Mouse (Mus musculus) neural tube, embryonic 10.5 days (tissue): Measurements from ENCODE around the gene Dph1.

ENCODE experiments used
- DNase-seq: peaks from one replicate; pipeline ENCODE4 v3.0.0-alpha.2; 2017; ENCODE audit warnings: low spot score; ENCODE audit errors: extremely low spot score

Gene Dph1

DNA sequence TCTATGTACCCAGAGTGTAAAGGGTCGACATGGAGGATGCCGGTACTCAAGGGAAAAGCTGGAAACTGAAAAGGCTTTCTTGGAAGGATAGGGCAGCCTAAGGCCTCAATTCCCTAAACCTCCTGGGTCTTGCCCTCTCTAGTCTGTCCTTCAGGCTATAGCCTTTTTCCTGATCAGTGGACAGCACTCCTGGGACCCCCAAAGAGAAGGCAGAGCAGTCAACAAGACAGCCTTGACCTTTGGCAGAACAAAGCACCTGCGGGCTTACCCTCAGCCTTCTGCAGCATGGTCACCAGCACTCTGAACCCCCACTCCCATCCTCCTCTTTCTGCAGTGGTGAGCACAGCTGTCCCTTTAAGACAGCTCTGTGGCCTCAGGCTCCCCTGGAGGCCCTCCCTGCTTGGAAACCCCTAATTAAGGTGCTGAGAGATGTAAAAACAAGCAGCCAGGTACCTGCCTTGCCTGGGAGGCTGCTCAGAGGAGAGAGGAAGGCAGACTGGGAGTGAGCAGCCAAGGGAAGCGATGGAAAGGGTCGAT, at the start of gene Dph1:
Gene Dph1 (minus strand): TSS at position 337 of the 537 bp plus-strand sequence.
- no peak for DNase-seq

GRCm38 (mm10) chr11:75240158-75240934, 49.3 kb upstream of the Dph1 start:
- DNase-seq: no peak

- DNase-seq: no peak
These were observed 43.7 kb upstream of the Dph1 start for GRCm38 (mm10) chr11:75234745-75235144.

DNA sequence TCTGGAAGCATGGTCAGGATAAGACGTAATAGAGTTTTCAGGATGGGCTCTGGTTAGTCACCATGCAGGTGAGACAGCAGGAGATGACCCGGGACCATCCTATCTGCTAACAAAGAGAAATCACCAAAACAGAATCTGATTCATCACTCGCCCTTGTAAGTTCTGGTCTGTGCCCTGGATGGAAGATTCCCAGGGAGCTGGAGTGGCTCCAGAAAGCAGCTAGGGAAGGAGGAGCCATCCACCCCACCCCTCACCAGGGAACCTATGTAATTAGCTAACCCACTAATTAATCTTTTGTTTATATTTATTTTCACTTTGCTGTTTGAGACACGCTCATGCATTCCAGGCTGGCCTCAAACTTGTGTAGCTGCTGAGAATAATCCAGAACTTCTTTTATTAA, 41.4 kb upstream of the Dph1 start:
- DNase-seq: no peak

- peak; percentile 78 for DNase-seq
These were observed 40.7 kb upstream of the Dph1 start for GRCm38 (mm10) chr11:75231756-75232155.

- no peak for DNase-seq
These were observed 39.3 kb upstream of the Dph1 start for GRCm38 (mm10) chr11:75230272-75230760.

DNA sequence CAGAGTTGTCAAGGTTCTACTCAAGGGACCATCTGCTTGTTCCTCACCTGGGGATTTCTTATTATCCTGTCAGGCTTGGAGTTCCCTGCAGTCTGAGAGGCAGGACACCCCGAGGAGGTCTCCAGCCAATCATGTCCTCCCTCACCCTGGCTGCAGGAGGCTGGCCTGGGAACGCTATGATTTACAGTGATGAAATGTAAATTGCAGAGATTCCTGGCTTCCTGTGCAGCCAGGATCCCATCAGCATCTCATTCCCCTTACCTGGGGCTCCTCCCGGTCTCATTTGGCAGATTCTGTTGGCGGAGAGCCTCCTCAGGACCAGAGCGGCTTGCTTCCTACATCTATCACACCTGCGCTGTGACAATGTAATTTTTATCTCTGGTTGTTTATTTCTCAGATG, 38.2 kb upstream of the Dph1 start:
- no peak for DNase-seq

DNA sequence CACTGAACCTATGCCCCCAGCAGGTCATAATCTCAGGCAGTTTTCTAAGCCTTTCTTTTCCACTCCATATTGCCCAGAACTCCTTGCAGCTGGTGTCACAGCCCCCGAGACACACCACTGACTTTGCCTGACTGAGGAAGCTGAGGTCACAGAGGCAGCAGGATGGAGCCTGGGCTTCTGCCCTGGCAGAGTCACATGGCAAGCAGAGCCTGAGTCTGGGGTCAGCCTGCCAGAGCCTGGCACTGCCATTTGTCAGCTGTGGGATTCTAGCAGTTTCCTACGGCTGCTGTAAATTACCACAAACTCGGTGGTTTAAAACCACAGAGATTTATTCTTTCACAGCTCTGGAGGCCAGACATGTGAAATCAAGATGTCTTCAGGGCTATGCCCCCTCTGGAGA, 36.6 kb upstream of the Dph1 start:
- DNase-seq: no peak

DNA sequence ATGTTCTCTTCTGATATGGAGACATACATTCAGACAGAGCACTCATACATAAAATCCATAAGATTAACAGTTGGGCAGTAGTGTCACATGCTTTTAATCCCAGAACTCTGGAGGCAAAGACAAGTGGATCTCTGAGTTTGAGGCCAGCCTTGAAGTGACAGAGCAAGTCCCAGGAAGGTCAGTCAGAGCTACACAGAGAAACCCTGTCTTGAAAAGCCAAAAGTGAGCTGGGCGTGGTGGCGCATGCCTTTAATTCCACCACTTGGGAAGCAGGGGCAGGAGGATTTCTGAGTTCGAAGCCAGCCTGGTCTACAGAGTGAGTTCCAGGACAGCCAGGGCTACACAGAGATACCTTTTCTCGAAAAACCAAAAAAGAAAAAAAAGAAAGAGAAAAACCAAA, 33.8 kb upstream of the Dph1 start:
- DNase-seq: no peak

DNA sequence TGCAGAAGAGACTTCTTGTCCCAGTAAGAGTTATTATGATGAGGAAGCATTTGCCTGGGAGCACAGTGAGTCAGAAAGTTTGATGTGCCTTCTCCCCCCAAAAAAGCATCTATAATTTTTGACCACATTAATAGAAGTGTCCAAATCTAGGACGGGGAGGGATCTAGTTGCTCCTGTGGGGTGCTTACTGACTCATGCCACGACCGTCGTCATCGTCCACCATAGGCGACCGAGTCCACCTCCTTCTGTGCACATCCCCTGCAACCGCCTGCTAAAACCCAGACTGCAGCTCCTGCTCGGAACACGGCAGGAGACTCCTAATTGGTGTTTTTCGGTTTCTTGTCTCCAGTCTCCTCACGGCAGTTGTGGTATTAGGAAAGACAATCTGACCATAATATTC, 33.0 kb upstream of the Dph1 start:
- no peak for DNase-seq

- no peak for DNase-seq
These were observed 29.6 kb upstream of the Dph1 start for GRCm38 (mm10) chr11:75220517-75221145.

DNA sequence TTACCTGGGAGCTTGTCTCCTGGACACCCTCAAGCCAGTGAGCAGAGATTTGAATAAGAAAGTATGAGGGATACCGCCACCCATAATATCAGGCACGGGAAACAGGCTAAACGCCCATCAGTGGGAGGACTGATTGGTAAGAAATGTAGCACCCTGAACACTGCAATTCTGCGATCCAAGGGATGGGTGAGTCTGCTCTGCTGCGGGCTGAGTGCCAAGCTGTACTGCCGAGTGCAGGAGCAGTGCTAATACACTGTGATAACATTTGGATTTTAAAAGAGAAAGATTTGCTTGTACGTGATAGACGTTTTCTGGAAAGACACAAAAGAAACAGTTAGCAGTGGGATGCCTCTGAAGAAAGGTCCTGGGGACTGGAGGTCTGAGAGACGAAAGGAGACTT, 29.1 kb upstream of the Dph1 start:
- no peak for DNase-seq

GRCm38 (mm10) chr11:75214081-75214950, 23.3 kb upstream of the Dph1 start:
- DNase-seq: no peak

GRCm38 (mm10) chr11:75213372-75214080, 22.5 kb upstream of the Dph1 start:
- peak; percentile 52 for DNase-seq

DNA sequence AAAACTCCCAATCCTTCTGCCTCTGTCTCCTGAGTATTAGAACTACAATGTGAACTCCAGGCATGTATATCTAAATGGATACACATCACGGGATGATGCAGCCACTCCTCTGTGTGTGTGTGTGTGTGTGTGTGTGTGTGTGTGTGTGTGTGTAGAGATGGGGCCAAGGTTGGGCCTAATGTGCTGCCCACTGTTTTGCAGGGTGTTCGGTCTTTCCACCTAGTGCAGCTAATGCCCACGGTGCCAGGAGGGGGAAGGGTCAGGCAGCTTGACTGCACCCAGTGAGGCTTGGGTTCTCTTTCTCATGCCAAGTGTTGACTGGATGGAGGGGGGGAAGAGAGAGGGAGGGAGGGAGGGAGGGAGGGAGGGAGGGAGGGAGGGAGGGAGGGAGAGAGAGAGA, 21.8 kb upstream of the Dph1 start:
- DNase-seq: no peak

DNA sequence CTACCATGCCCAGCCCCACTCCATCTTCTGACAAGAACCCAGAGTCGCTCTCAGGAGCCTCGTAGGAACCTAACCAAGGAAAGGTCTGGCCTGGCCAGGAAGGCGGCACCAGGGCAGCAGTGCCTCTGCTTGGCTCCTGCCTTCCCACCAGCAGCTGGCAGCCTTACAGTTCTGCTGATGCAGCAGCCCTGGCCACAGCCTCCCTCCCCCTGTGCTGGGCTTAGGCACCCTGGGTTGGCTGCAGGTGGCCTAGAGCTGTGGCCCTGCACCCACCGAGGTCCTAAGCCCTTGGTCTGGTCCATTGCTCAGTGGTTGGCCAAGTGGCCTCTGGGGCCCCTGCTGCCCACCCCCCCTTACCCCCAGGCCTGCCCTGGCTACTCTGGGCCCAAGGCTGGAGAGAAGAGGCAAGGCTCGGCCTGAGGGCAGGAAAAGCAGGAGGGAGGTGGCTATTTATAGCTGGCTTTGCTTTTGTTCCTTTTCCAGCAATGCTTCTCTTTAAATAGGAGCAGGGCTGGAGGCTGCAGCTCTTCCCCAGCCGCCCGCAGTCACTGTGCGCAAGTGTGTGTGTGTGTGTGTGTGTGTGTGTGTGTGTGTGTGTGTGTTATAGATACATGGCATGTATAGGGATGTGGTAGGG, 21.1 kb upstream of the Dph1 start:
- DNase-seq: no peak

GRCm38 (mm10) chr11:75210755-75211154, 19.7 kb upstream of the Dph1 start:
- no peak for DNase-seq

- DNase-seq: no peak
These were observed 19.1 kb upstream of the Dph1 start for GRCm38 (mm10) chr11:75210093-75210492.

DNA sequence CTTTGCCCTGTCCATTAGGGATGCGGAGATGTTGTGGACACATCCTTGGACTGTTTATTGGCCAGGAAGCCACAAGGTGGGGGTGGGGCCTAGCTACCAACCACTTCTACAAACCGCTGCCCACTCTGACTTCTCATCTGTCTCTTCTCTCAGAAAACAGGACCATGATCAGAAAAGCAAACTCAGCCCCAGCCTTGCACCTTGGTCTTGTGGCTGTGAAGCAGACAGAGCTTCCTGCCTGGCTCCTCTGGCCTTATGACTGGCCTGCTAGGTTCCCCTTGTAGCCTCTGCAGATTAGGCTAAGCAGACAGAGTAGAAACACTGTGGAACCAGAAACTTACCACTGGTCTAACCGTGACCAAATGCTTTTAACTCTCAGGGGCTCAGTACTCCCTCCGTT, 18.3 kb upstream of the Dph1 start:
- DNase-seq: no peak

DNA sequence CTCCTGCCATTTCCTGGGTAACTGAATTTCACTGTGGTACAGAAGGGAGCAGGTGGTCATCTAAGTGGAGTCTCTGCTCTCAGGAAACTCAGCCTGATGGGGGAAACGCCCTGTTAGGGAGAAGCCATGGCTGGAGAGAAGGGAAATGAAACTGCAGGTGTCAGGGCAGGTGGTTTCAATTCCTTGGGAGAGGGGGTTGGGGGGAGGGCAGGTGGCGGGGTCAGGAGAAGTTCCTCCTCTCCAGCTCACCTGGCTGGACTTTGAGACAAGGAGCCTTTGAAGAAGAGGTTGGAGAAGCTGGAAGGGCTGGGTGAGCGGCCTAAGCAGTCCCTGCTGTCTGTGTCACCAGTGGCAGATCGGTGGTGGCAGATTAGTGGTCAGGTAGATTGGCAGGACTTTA, 15.3 kb upstream of the Dph1 start:
- no peak for DNase-seq

- DNase-seq: no peak
These were observed 13.4 kb upstream of the Dph1 start for GRCm38 (mm10) chr11:75204472-75204871.
